Mouse (Mus musculus) lung, embryonic 14.5 days (tissue): ENCODE data around the gene Olfml3. TPM values are rescaled to one million over a fixed set of nuclear protein-coding genes. Genes with fewer than 3 reads are reported as not detected.
A peak's percentile ranks its signal among the peaks of the same experiment; 100 is the strongest.

Source experiments
- ATAC-seq: fragments of 200-750 bp; cut with Nextera tagmentation; 2 replicates; pipeline ENCODE4 v1.8.0; 2017; ENCODE audit warnings: mild to moderate bottlenecking, moderate TSS enrichment, moderate library complexity; ENCODE audit not compliant: insufficient read depth
- DNase-seq: peaks from one replicate; pipeline ENCODE4 v3.0.0-alpha.2; 2015
- H3K27ac ChIP-seq: fragments of 300-500 bp; sonication (generic); 2 replicates; pipeline ENCODE4 v1.5.1; 2014; ENCODE audit warnings: low read depth, mild to moderate bottlenecking, moderate library complexity
- H3K27me3 ChIP-seq: fragments of 300-500 bp; sonication (generic); 2 replicates; pipeline ENCODE4 v1.6.1; 2014; ENCODE audit warnings: low read length, control low read depth; ENCODE audit not compliant: insufficient read depth
- H3K36me3 ChIP-seq: fragments of 300-500 bp; sonication (generic); 2 replicates; pipeline ENCODE4 v1.6.1; 2014; ENCODE audit warnings: control low read depth; ENCODE audit not compliant: insufficient read depth
- H3K4me1 ChIP-seq: fragments of 300-500 bp; sonication (generic); 2 replicates; pipeline ENCODE4 v1.6.1; 2014; ENCODE audit warnings: antibody characterized with exemption, control low read depth; ENCODE audit not compliant: insufficient read depth
- H3K4me2 ChIP-seq: fragments of 300-500 bp; sonication (generic); 2 replicates; pipeline ENCODE4 v1.6.1; 2014; ENCODE audit warnings: mild to moderate bottlenecking
- H3K4me3 ChIP-seq: fragments of 300-500 bp; sonication (generic); 2 replicates; pipeline ENCODE4 v1.5.1; 2014; ENCODE audit warnings: low read depth, low read length
- H3K9ac ChIP-seq: fragments of 300-500 bp; sonication (generic); 2 replicates; pipeline ENCODE4 v1.6.1; 2014
- H3K9me3 ChIP-seq: fragments of 300-500 bp; sonication (generic); 2 replicates; pipeline ENCODE4 v1.6.1; 2016; ENCODE audit warnings: low read depth, low read length, control low read depth
- CTCF ChIP-seq: IDR thresholded peaks from 2 replicates; pipeline ENCODE4 v1.5.1; 2016; ENCODE audit warnings: antibody characterized with exemption, low read depth
- WGBS: fragments of 180-500 bp; shearing (Covaris S2); extraction: QIAGEN DNeasy Blood & Tissue Kit; methylation state at CpG from one replicate; pipeline ENCODE4 v1.1.7; 2014; 5-methylcytosine and 5-hydroxymethylcytosine counted together
- polyA plus RNA-seq: library from polyadenylated mRNA; unstranded; fragments of >200 nt; fragmentation: Nextera tagmentation; extraction: Ambion mirVana; gene quantifications from 2 replicates; pipeline ENCODE4 v1.2.1, GENCODE M21; 2014

Gene Olfml3
- polyA plus RNA-seq, 1 experiment from 2014 or later = 79.0 TPM

DNA sequence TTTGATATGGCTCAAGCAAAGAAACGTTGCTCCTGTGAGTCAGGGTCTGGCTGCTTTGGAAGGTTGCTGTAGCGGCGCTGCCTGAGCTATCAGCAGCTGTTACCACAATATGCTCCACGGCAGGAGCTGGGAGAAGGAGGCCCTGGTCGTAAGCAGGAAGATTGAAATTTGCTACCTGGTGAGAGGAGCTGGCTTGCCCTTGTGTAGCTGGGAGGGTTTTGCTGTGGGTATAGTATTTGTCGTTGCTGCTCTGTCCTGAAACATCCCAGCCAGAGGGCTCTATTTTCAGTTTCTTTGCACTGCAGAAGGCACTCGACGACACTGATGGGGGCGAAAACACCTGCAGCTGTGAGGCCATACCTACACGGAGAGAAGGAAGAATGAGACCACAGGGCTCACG lies 40.1 kb upstream of the Olfml3 start:
- Histone ChIP-seq H3K36me3 (peaks cover 33% of the 10 kb centered on the region), H3K4me2 (no peak overlapping the region), H3K27ac (no peak overlapping the region), H3K27me3 (no peaks in the 10 kb centered on the region), H3K4me3 (no peak overlapping the region), H3K4me1 (no peaks in the 10 kb centered on the region), H3K9me3 (no peaks in the 10 kb centered on the region), H3K9ac (no peak overlapping the region)
- WGBS = 88% methylated on average over 11 of the region's 11 CpGs
- DNase-seq (no peak), ATAC-seq (no peak)
- no peak for TF ChIP-seq CTCF

DNA sequence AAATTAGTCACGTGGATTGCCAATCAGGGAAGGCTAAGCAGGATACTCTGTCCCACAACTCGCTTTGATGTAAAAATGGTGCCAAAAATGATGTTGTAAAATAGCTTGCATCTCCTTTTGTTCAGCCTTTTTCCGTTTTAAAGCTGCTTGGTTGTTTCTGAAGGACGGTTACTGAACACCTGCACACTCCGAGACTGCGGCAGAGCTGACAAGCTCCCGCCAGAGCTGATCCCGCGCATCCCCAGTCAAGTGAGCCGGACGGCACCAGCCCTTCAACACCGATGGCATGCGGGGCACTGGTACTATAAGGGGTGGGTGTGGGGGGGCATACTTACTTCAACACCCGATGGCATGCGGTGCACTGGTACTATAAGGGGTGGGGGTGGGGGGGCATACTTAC lies 36.2 kb upstream of the Olfml3 start:
- H3K4me2 ChIP-seq = no peak overlapping the region
- H3K36me3 ChIP-seq = peaks cover 41% of the 10 kb centered on the region
- no peak for ATAC-seq
- TF ChIP-seq CTCF = no peak
- no peak overlapping the region for H3K9ac ChIP-seq
- H3K4me3 ChIP-seq = no peak overlapping the region
- no peak overlapping the region for H3K27ac ChIP-seq
- WGBS = 85% methylated on average over 15 of the region's 15 CpGs
- peaks cover 8% of the 10 kb centered on the region; the same call in 1 of the 2 replicates for H3K4me1 ChIP-seq
- no peaks in the 10 kb centered on the region for H3K27me3 ChIP-seq
- no peak for DNase-seq
- no peaks in the 10 kb centered on the region for H3K9me3 ChIP-seq

DNA sequence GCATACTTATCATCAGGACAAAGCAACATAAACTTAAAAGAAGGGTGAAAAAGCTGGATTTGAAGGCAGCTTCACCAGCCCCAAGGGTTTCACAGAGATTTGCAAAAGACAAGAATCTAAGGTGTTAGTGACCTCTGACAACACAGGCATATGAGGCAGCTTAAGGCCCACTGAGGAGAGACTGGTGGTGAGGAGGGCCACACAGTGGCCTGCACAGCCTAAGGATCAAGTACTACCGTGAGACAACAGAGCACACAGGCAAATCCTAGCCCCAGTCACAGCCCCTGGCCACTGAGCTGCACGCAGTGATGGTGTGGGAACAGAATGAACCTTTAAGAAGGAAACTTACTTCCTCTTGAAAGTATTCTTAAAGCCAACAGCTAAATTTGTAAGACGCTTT lies 35.7 kb upstream of the Olfml3 start:
- Histone ChIP-seq H3K27me3 (no peaks in the 10 kb centered on the region), H3K36me3 (peaks cover 45% of the 10 kb centered on the region), H3K4me2 (no peak overlapping the region), H3K9ac (no peak overlapping the region), H3K4me1 (peaks cover 8% of the 10 kb centered on the region; the same call in 1 of the 2 replicates), H3K9me3 (no peaks in the 10 kb centered on the region), H3K27ac (peak overlapping the region; percentile 24; the same call in 1 of the 2 replicates), H3K4me3 (no peak overlapping the region)
- no peak for TF ChIP-seq CTCF
- 86% methylated on average over 3 of the region's 3 CpGs for WGBS
- no peak for ATAC-seq
- no peak for DNase-seq

DNA sequence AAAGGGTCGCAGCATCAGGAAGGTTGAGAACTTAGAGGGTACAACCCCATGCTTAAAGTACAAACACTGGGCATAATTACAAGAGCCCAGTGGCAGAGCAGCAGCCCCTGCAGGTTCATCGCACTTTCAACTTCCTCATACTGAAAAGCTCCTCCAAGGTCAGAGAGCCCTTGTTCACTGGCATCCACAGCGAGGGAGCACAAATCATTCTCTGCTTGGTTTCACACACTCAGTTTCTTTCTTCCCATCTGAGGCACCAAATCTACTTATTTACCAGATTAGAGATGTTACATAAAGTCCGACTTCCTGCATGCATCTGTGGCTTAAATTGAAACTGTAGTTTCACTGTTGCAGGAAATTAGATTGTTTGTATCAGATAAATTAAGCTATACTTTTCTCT lies 35.0 kb upstream of the Olfml3 start:
- Histone ChIP-seq H3K4me2 (no peak overlapping the region), H3K27ac (no peak overlapping the region), H3K4me1 (peaks cover 8% of the 10 kb centered on the region; the same call in 1 of the 2 replicates), H3K9ac (no peak overlapping the region), H3K4me3 (no peak overlapping the region), H3K9me3 (no peaks in the 10 kb centered on the region), H3K27me3 (no peaks in the 10 kb centered on the region), H3K36me3 (peaks cover 46% of the 10 kb centered on the region)
- no peak for DNase-seq
- no peak for TF ChIP-seq CTCF
- 80% methylated on average over 4 of the region's 4 CpGs for WGBS
- ATAC-seq = no peak

DNA sequence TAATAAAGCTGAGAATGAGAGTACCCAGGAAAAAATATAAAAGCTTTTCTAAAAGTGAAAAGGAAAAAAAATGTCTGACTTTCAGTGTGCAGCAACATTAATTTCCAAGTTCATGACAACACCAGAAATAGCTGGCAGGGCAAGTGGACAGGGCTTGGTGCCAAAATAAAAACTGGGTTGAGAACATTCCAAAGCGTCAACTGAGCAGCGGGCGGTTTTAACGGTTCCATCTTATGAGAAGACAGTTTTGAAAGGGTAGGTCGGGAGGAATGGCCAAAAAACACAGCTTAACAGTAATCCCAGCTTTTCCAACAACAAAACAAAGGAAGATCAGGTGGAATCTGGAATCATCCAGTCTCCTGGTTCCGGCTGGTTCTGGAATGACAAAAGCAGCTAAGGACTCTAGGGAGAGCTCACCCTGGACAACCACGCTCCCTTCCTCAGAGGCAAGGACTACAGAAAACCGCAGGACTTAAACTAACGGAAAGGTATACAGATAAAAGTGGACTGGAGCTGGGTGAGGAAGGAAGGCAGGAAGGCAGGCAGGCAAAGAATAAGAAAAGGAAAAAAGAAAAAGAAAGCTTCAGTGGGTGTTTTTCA lies 33.8 kb upstream of the Olfml3 start:
- peaks cover 43% of the 10 kb centered on the region for H3K36me3 ChIP-seq
- TF ChIP-seq CTCF = no peak
- DNase-seq (peak; percentile 90), ATAC-seq (peak; percentile 62; the same call in 1 of the 2 replicates)
- H3K4me1 ChIP-seq = peaks cover 8% of the 10 kb centered on the region; the same call in 1 of the 2 replicates
- 54% methylated on average over 9 of the region's 9 CpGs for WGBS
- no peak overlapping the region for H3K9ac ChIP-seq
- peak overlapping the region; percentile 32; the same call in 1 of the 2 replicates for H3K27ac ChIP-seq
- no peaks in the 10 kb centered on the region for H3K27me3 ChIP-seq
- no peaks in the 10 kb centered on the region for H3K9me3 ChIP-seq
- H3K4me2 ChIP-seq = no peak overlapping the region
- no peak overlapping the region for H3K4me3 ChIP-seq

DNA sequence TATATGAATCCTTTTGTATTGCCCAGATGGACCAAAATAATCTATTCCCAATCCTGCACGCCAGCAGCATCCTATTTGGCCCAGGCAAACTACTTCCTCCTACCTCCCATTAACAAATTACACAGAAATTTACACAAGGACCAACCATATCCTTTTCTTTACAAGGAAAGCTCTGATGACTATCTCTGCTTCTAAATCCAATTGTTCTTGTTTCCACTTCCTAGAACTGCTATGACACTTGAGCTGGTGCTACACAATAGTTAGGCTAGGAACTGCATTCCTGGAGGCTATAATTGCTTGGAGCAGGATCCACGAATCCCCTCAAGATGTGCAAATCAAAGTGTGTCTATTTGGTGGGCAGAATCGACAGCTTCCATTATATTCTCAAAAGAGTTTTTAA lies 29.0 kb upstream of the Olfml3 start:
- H3K4me3 ChIP-seq = no peak overlapping the region
- H3K4me2 ChIP-seq = no peak overlapping the region
- H3K27ac ChIP-seq = no peak overlapping the region
- no peak for TF ChIP-seq CTCF
- no peaks in the 10 kb centered on the region for H3K9me3 ChIP-seq
- whole genome bisulfite sequencing = 81% methylated on average over 3 of the region's 3 CpGs
- DNase-seq = no peak
- H3K4me1 ChIP-seq = peaks cover 7% of the 10 kb centered on the region; the same call in 1 of the 2 replicates
- no peak for ATAC-seq
- H3K36me3 ChIP-seq = peaks cover 53% of the 10 kb centered on the region
- H3K27me3 ChIP-seq = no peaks in the 10 kb centered on the region
- no peak overlapping the region for H3K9ac ChIP-seq

DNA sequence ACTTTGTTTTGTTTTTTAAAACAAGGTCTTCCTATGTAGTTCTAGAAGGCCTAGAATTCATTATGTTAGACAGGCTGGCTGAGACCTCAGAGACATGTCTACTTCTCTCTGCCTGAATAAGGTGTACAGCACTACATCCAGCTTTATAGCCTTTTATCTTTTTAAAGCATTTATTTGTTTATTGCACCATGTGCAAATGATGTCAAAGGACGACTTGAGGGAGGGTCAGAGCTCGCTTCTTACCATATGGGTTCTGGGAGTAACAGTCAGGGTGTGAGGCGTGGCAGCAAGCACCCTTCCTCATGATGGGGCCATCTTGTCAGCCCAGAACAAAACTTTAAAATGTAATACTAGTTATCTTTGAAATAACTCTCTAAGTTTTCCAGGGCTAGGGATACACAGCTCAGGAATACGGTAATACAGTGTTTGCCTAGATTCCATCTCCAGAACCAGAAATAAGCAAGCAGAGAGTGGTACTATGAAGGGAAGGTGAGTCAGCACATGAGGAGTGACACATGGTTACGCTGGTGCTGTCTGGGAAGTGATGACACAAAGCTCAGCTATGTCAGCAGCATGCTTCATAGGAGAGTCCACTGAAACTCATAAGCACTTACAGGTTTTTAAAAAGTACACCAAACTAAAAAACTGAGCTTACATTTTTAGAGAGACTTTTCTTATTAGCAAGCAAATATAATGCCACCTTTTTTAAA lies 21.6 kb upstream of the Olfml3 start:
- Histone ChIP-seq H3K27ac (no peak overlapping the region), H3K27me3 (no peaks in the 10 kb centered on the region), H3K9ac (no peak overlapping the region), H3K36me3 (peaks cover 78% of the 10 kb centered on the region), H3K4me2 (no peak overlapping the region), H3K9me3 (no peaks in the 10 kb centered on the region), H3K4me1 (no peaks in the 10 kb centered on the region), H3K4me3 (no peak overlapping the region)
- 78% methylated on average over 5 of the region's 5 CpGs for WGBS
- no peak for TF ChIP-seq CTCF
- ATAC-seq (no peak), DNase-seq (no peak)
